In genomic region chr1:119706471-119707217, GRCm38 (mm10) we compare ENCODE assay signal across 26 mouse cellular contexts. TPM values are rescaled to one million over a fixed set of nuclear protein-coding genes. Genes with fewer than 3 reads are reported as not detected.
DNase-seq lines count a peak whose midpoint lies in the region; ATAC-seq and TF ChIP-seq lines count a peak whose summit lies in the region.
"Had no signal": no experiment of that assay in that cellular context is flagged by ENCODE, and none has a peak within 500 bp of the region (broad histone marks: within the 10 kb centered on the region; RNA-seq: fewer than 3 reads in every experiment).

No protein-coding gene starts in this region.

- no peak overlapping the region for H3K4me3 ChIP-seq in MEL (ENCODE audit: control insufficient read depth in 1 of 2, insufficient read depth in 1 of 2, low read depth in 2 of 2, low read length in 2 of 2)
- H3K4me3 ChIP-seq in intestine, embryonic 15.5 days (replicated peaks): no peak overlapping the region
- H3K4me3 ChIP-seq: forebrain, embryonic 10.5 days; forebrain, embryonic 13.5 days; heart, adult 2 months; heart, embryonic 10.5 days; heart, embryonic 13.5 days had no signal

- TF ChIP-seq RAD21 in MEL (IDR thresholded peaks at IDR 0.05; ENCODE audit: low read depth, low read length): no peak

- peak; percentile 90 for ATAC-seq in intestine, embryonic 15.5 days
- ATAC-seq: forebrain, embryonic 13.5 days; forebrain, embryonic 16.5 days; hindbrain, postnatal 0 days; inflammation-experienced regulatory T-cells, adult 6 months had no signal

- H3K36me3 ChIP-seq in MEL (ENCODE audit: control insufficient read depth in 1 of 2, insufficient read depth in 2 of 2, low read length in 2 of 2): peaks cover 3 to 13% of the 10 kb centered on the region in 2 experiments; a peak in 3 of 4 replicates
- no peaks in the 10 kb centered on the region for H3K36me3 ChIP-seq in intestine, embryonic 15.5 days

- H3K9me3 ChIP-seq in MEL (replicated peaks; ENCODE audit: insufficient read depth, low read length): no peaks in the 10 kb centered on the region
- no peaks in the 10 kb centered on the region for H3K9me3 ChIP-seq in intestine, embryonic 15.5 days
- H3K9me3 ChIP-seq: forebrain, embryonic 10.5 days; forebrain, embryonic 13.5 days; heart, embryonic 10.5 days; heart, embryonic 13.5 days had no signal

- no peak overlapping the region for H3K9ac ChIP-seq in MEL (ENCODE audit: control insufficient read depth, low read depth, low read length, poor library complexity, severe bottlenecking)
- no peak overlapping the region for H3K9ac ChIP-seq in intestine, embryonic 15.5 days
- H3K9ac ChIP-seq: forebrain, embryonic 13.5 days; heart, embryonic 13.5 days; hindbrain, embryonic 14.5 days had no signal

- 77% methylated on average over 4 of the region's 4 CpGs for WGBS in intestine, embryonic 15.5 days
- 61% methylated on average over 4 of the region's 4 CpGs for WGBS in large intestine, adult 2 months

- no peak overlapping the region for H3K4me2 ChIP-seq in intestine, embryonic 15.5 days (replicated peaks)
- H3K4me2 ChIP-seq: forebrain, embryonic 13.5 days; heart, embryonic 13.5 days; hindbrain, embryonic 14.5 days had no signal

- peak; percentile 29 to 50; a peak in 1 of 4 replicates for TF ChIP-seq EP300 in MEL (IDR thresholded peaks at IDR 0.05; ENCODE audit: low read depth in 1 of 2, low read length in 2 of 2)

- no peak overlapping the region for H3K27ac ChIP-seq in MEL (ENCODE audit: control insufficient read depth, low read depth, low read length)
- H3K27ac ChIP-seq in intestine, embryonic 15.5 days: no peak overlapping the region
- H3K27ac ChIP-seq: forebrain, embryonic 10.5 days; forebrain, embryonic 13.5 days; heart, adult 2 months; heart, embryonic 10.5 days; heart, embryonic 13.5 days; hindbrain, embryonic 14.5 days; hindbrain, postnatal 0 days had no signal

- H3K27me3 ChIP-seq in MEL (ENCODE audit: control insufficient read depth in 1 of 2, insufficient read depth in 2 of 2, low read length in 2 of 2): no peaks in the 10 kb centered on the region
- no peaks in the 10 kb centered on the region for H3K27me3 ChIP-seq in intestine, embryonic 15.5 days (replicated peaks)
- H3K27me3 ChIP-seq: forebrain, embryonic 13.5 days; heart, embryonic 13.5 days had no signal

- DNase-seq in 416B (ENCODE audit: low read depth): peak; percentile 24
- DNase-seq in MEL (ENCODE audit: low read depth, low spot score): peak; percentile 58
- DNase-seq in large intestine, adult 2 months (ENCODE audit: low read depth, low spot score): peak; percentile 24
- DNase-seq in spleen, adult 12 weeks (ENCODE audit: low spot score): no peak
- no peak for DNase-seq in frontal cortex, postnatal 14 days (ENCODE audit: low spot score in 2 of 2)
- no peak for DNase-seq in frontal cortex, postnatal 25 days (ENCODE audit: low spot score in 2 of 2)
- DNase-seq: adrenal gland, adult 2 months; adrenal gland, postnatal 14 days; cerebellum, adult 11 months; cerebellum, adult 2 months; cerebellum, adult 9-11 months; cerebellum, postnatal 25 days; embryo, embryonic 11 days; gastrocnemius, postnatal 25 days; heart, adult 2 months; heart, postnatal 14 days; heart, postnatal 4 days had no signal

- TF ChIP-seq POLR2A in MEL (IDR thresholded peaks at IDR 0.05; ENCODE audit: control insufficient read depth in 1 of 2, insufficient read depth in 1 of 2, low read depth in 1 of 2, low read length in 2 of 2, poor library complexity in 1 of 2): no peak

- H3K79me2 ChIP-seq in MEL (ENCODE audit: control insufficient read depth, insufficient read depth, low read length, poor library complexity): no peaks in the 10 kb centered on the region

- TF ChIP-seq CTCF in MEL (IDR thresholded peaks at IDR 0.05 in 2 of 3, conservative IDR thresholded peaks at IDR 0.05 in 1 of 3; ENCODE audit: control insufficient read depth in 1 of 3, insufficient read depth in 1 of 3, low read depth in 2 of 3, low read length in 3 of 3, poor library complexity in 1 of 3, severe bottlenecking in 1 of 3): no peak

- no peaks in the 10 kb centered on the region; a peak in 1 of 4 replicates for H3K4me1 ChIP-seq in MEL (ENCODE audit: control insufficient read depth in 1 of 2, insufficient read depth in 2 of 2, low read length in 2 of 2)
- no peaks in the 10 kb centered on the region for H3K4me1 ChIP-seq in intestine, embryonic 15.5 days (replicated peaks)
- H3K4me1 ChIP-seq: forebrain, embryonic 10.5 days; forebrain, embryonic 13.5 days; heart, embryonic 10.5 days; heart, embryonic 13.5 days had no signal

TF ChIP-seq in MEL, 35 proteins besides CTCF, POLR2A, EP300 and RAD21:
- TF ChIP-seq NELFE (IDR thresholded peaks at IDR 0.05; ENCODE audit: low read depth, low read length): no peak
- no peak for TF ChIP-seq POLR2AphosphoS5 (IDR thresholded peaks at IDR 0.05; ENCODE audit: borderline replicate concordance, low read depth, low read length)
- TF ChIP-seq ZMIZ1 (IDR thresholded peaks at IDR 0.05; ENCODE audit: low read depth, low read length): no peak
- peak; percentile 30; the same call in 1 of the 2 replicates for TF ChIP-seq ETS1 (IDR thresholded peaks at IDR 0.05; ENCODE audit: low read depth, low read length)
- no peak for TF ChIP-seq HCFC1 (IDR thresholded peaks at IDR 0.05; ENCODE audit: low read depth, low read length)
- TF ChIP-seq GABPA (IDR thresholded peaks at IDR 0.05; ENCODE audit: low read depth, low read length): no peak
- no peak for TF ChIP-seq USF2 (IDR thresholded peaks at IDR 0.05; ENCODE audit: borderline replicate concordance in 1 of 2, insufficient read depth in 1 of 2, low read depth in 1 of 2, low read length in 2 of 2)
- no peak for TF ChIP-seq KAT2A (conservative IDR thresholded peaks at IDR 0.05; ENCODE audit: low read depth, low read length)
- 0 out of 2 replicates have a peak, but pooled peaks have one; percentile 34 for TF ChIP-seq TCF12 (IDR thresholded peaks at IDR 0.05; ENCODE audit: low read depth, low read length)
- peak; percentile 52 for TF ChIP-seq GATA1 (IDR thresholded peaks at IDR 0.05; ENCODE audit: low read depth, low read length)
- peak; percentile 10; the same call in 1 of the 2 replicates for TF ChIP-seq ZC3H11A (IDR thresholded peaks at IDR 0.05; ENCODE audit: low read depth, low read length)

RNA-seq across cellular contexts. Expression of gene Epb41l5, which starts 57.8 kb away (rescaled TPM):
- total RNA-seq in MEL (2012; rRNA removed): 6.1 and 7.0 TPM in 2 replicates
- 1 to 10 TPM in 1 of 2 experiments, not detected in 1; 8.8 TPM for polyA plus RNA-seq in MEL (2012; ENCODE audit: insufficient read depth in 1 of 2, insufficient read length in 2 of 2, low read depth in 1 of 2, low replicate concordance in 2 of 2, missing spikeins in 1 of 2)
- polyA plus RNA-seq in intestine, embryonic 15.5 days (2015; fragmentation: Nextera tagmentation; extraction: Ambion mirVana): 38.6 and 39.4 TPM in 2 replicates
- 3.6 and 4.9 TPM in 2 replicates for polyA plus RNA-seq in large intestine, adult 2 months (2012; rRNA removed)

Comparison
In these comparisons a context has a peak if more than half of its experiments do, and no peak if none do; other contexts are left out.
1. DNase-seq: peak in 416B (single experiment), MEL (single experiment) and large intestine, adult 2 months (single experiment); none in spleen, adult 12 weeks (single experiment), frontal cortex, postnatal 14 days (0 of 2) and frontal cortex, postnatal 25 days (0 of 2).